Mouse (Mus musculus): Measurements from ENCODE around the gene Tgfb1.

DNA sequence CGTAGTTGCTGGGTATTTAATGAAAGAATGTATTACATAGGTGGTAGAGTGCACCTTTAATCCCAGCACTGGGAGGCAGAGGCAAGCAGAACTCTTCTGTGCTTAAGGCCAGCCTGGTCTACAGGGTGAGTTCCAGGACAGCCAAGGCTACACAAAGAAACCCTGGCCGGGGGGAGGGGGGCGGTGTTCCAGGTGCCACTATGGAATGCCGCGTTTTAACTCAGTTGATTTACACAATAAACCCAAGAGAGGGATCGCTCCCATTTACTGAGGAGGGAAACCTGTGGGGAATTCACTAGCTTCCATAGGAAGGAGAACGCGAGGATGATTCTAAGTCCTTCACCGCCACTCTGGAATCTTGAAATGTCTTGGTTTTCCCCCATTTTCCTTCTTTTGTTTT, 17.2 kb upstream of the Tgfb1 start:
- TF ChIP-seq EP300 (IDR thresholded peaks at IDR 0.05; ENCODE audit: low read depth), result no peak
- TF ChIP-seq CTCF (IDR thresholded peaks at IDR 0.05; ENCODE audit: low read depth), result no peak
